Mouse (Mus musculus) brown adipose tissue, adult 24 weeks (tissue): Measurements from ENCODE around the gene Cog5. TPM values are rescaled to one million over a fixed set of nuclear protein-coding genes. Genes with fewer than 3 reads are reported as not detected.

Source experiments
- H3K27ac ChIP-seq: fragments of 200-500 bp; replicated peaks from 2 replicates; pipeline ENCODE4 v1.5.1; 2012; ENCODE audit warnings: low read depth, mild to moderate bottlenecking, low read length
- H3K4me1 ChIP-seq: fragments of 200-500 bp; 2 replicates; pipeline ENCODE4 v1.6.1; 2012; ENCODE audit warnings: low read length, mixed read lengths; ENCODE audit not compliant: control insufficient read depth, insufficient read depth, insufficient read length
- H3K4me3 ChIP-seq: fragments of 200-500 bp; 2 replicates; pipeline ENCODE4 v1.5.1; 2012; ENCODE audit warnings: low read depth, mild to moderate bottlenecking, low read length, moderate library complexity; ENCODE audit not compliant: insufficient read depth
- polyA plus RNA-seq: library from polyadenylated mRNA; stranded (reverse); fragments of >200 nt; gene quantifications from 2 replicates; pipeline ENCODE4 v1.2.4, GENCODE M21; 2012; ENCODE audit not compliant: missing spikeins, insufficient read depth, insufficient read length

The Cog5 gene
- polyA plus RNA-seq, 1 experiment: 15.9 TPM

DNA sequence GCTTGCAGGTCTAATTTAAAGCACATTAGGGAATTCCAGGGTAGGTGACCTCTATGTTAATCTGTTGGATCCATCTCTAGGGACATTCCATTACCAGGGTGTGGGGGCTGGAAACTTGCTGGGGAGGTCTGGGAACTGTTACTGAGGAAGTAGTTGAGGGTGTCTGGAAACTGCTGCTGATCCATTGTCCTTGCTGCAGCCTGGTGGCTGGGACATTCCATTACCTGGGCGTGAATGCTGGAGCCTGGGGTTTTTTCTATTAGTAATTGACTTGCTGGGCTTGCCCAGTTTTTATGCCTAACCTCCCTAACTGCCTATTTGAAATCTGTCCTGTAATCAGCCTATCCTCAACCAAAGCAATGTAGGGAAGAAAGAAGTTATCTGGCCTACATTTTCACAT lies 72.0 kb downstream of the Cog5 start:
- Histone ChIP-seq H3K4me3 (no peak overlapping the region), H3K27ac (no peak overlapping the region), H3K4me1 (no peaks in the 10 kb centered on the region)

DNA sequence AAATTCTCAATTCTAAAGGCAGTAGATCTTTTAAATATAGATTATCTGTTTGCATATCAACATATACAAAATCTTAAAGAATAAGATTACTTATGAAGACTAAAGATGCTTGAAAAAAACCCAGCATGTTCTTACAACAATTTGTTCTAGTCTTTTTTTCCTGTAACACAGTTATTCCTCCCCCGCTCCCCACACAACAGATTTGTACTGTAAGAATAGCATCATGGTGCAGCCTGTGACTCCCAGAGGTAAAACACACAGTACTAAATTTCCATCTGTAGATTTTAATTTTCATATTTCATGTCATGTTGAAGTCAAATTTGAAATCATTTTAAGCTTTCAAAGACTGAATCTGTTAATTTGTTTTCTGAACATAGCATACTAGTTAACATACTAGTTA lies 75.5 kb downstream of the Cog5 start:
- no peak overlapping the region for H3K4me3 ChIP-seq
- H3K4me1 ChIP-seq: no peaks in the 10 kb centered on the region
- H3K27ac ChIP-seq: no peak overlapping the region

DNA sequence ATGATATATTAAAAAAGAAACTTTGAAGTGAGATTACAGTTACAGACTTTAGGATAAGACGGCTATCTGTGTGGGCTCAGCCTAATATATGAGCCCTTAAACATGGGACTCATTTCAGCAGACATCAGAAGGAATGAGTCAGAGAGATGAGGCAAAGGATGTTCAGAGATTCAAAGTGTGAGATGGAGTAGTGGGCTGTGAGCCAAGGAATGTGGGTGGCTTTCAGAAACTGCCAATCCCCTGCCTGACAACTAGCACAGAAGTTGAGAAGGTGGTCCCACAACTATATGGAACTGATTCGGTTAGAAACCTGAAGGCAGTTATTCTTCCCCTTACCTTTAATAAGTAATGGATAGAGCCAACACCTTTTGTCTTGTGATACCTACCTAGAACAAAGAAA lies 79.9 kb downstream of the Cog5 start:
- Histone ChIP-seq H3K4me1 (no peaks in the 10 kb centered on the region), H3K27ac (no peak overlapping the region), H3K4me3 (no peak overlapping the region)

DNA sequence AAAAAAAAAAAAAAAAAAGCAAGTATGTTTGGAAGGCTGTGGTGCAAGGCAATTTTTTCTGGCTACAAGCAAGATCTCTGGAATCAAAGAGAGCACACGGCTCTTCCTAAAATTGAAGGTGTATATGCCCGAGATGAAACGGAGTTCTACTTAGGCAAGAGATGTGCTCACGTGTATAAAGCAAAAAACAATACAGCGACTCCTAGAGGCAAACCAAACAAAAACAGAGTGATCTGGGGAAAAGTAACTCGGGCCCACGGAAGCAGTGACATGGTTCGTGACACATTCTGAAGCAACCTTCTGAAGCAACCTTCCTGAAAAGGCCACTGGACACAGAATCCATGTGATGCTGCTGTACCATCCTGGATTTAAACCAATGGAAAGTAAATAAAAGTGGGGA lies 92.6 kb downstream of the Cog5 start:
- Histone ChIP-seq H3K4me1 (no peaks in the 10 kb centered on the region), H3K27ac (no peak overlapping the region), H3K4me3 (no peak overlapping the region)

DNA sequence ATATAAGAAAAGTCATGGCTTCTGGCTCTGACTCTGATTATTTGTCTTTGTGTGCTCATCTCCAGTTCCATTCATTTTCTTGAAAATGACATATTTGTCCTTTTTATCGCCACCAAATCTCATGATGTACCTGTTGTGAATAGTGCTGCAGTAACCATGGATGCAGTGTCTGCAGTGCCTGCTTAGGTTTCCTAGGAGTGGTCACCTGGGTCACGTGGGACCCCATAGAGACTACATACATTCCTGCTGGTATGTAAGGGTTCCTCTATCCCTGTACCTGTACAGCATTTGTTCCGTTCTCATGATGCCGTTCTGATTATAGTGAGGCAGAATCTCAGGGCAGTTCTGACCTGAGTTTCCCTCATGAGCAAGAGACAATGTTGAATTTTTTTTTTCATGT lies 95.2 kb downstream of the Cog5 start:
- Histone ChIP-seq H3K27ac (no peak overlapping the region), H3K4me3 (no peak overlapping the region), H3K4me1 (no peaks in the 10 kb centered on the region)

DNA sequence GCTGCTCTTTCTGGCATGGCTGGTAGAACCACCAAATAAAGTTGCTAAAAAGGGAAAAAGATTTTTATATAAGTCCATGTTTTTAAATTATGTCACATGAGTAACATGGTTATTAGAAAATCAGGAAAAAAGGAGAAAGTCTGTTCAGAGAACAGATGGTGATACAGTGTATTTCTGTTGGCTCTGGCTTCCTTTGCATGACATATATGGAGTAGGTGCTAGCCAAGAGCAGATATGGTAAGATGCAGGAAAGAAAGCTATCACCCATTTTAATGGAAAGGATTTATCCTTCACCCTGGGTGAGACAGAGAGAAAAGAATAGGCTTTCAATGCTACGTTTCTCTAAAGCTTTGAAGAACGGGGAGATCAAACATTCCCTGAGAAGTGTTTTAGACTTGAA lies 99.8 kb downstream of the Cog5 start:
- Histone ChIP-seq H3K27ac (no peak overlapping the region), H3K4me1 (peaks cover 2% of the 10 kb centered on the region; the same call in 1 of the 2 replicates), H3K4me3 (no peak overlapping the region)

DNA sequence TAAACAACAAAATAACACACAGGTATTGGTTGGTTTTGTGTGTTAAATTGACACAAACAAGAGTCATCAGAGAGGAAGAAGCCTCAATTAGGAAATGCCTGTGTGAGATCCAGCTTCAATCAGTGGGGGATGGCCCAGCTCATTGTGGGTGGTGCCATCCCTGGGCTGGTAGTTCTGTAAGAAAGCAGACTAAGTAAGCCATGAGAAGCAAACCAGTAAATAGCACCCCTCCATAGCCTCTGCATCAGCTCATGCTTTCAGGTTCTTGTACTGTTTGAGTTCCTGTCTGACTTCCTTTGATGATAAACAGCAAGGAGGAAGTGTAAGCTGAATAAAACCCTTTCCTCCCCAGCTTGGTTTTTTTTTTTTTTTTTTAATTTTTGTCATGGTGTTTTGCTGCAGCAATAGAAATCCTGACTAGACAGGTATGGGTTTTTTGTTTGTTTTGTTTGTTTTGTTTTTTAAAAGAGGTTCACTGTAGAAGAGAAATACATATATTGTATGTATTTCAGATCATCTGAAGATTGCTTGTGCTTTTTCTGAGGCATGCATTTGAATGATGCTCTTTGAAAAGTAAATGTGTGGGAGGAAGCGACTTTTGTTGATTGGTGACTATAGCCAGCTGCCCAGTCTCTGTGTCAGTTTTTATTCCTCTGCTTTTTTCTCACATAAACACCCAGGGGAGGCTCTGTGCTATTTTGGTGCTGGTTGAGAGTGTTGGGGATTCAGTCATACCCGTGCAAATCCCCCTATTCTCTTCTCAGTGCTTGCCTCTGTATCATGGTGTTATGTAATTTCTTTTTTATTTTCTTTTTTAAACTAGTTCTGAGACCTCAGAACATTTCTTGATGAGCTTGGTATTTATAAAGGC lies 101.5 kb downstream of the Cog5 start:
- H3K27ac ChIP-seq: no peak overlapping the region
- H3K4me3 ChIP-seq: no peak overlapping the region
- H3K4me1 ChIP-seq: peaks cover 2% of the 10 kb centered on the region; the same call in 1 of the 2 replicates

DNA sequence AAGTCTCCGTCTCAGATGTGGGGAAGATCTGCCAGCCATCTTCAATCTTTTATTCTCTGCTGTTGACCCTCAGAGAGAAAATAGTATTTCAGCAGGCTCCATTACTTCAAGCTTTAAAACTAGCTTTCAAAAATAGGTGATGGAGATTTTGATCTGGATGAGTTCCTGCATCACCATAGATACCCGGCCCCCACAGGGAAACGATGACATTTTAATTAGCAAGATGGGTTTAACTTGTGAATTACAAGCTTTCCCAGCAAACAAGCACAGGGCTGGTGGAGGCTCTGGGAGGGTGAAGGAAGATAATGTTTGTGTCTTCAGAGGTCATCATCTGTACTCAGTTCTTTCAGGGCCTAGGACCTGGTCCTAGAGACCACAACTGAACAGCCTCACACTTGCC lies 118.9 kb downstream of the Cog5 start:
- Histone ChIP-seq H3K4me3 (no peak overlapping the region), H3K27ac (no peak overlapping the region), H3K4me1 (no peaks in the 10 kb centered on the region)

DNA sequence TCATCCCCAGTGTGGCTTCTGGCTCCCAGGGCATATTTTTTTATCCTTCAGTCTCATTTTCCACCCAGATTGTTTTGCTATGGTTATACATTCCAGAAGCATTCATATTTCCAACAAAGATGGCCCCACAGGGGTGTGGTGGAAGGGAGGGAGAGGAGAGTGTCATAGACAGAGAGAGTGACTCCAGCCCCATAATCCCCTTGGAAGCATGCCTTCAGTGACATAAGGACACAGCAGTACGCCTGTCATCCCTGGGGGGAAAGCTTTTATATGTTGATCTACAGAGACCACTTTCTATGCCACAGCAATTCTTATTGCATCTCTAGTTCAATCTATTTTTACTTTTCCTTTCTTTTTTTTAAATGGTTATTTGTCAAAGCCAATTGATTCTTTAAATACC lies 129.6 kb downstream of the Cog5 start:
- no peak overlapping the region for H3K27ac ChIP-seq
- H3K4me3 ChIP-seq: no peak overlapping the region
- H3K4me1 ChIP-seq: no peaks in the 10 kb centered on the region

DNA sequence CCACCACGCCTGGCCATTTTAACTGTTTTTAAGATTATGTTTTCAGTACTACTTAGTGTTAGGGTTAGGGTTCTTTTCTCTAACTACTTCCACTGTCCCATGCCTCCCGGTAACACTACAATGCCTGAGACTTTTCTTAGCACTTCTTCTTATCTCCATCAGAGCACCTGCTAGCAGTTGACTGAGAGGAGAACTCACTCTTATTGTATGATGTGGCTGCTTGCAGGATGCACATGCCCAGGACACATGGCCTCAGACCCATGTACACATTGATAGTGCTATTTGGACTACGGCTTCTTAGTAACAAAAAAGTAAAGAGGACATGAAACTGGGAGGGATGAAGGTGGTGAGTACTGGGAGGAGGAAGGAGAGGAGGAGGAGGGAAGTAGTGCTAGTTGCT lies 133.9 kb downstream of the Cog5 start:
- no peaks in the 10 kb centered on the region for H3K4me1 ChIP-seq
- no peak overlapping the region for H3K27ac ChIP-seq
- H3K4me3 ChIP-seq: no peak overlapping the region

DNA sequence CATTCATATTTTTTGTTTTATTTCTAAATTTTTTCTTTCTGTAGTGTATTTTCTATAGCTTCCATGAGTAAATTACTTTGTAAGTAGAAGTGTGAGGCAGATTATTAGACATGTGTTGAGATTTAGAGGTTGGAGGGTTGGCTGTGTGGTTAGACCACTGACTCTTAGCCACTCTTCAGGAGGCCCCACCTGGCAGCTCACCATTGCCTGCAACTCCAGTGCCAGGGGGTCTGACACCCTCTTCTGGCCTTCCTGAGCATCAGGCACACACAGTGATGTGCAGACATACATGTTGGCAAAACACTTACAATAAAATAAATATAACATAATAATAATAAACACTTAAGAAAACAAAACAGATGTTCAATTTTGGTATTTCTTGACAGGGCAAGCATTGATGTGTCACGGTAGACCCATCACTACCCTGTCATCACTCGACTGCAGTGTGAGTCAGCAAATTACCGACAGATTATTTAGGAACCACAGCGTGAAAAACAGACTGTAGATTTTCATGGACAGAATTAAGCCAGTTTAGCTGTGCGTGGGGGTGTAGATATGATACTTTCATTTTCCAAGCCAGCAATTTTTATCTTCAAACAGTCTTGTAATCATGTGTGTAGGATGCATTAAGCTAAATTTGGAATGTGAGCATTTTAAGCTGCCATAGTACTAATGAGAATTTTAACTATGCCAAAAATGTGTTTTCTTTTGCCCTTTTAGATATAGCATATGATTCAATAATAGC lies 151.9 kb downstream of the Cog5 start:
- Histone ChIP-seq H3K4me3 (no peak overlapping the region), H3K4me1 (no peaks in the 10 kb centered on the region), H3K27ac (no peak overlapping the region)

DNA sequence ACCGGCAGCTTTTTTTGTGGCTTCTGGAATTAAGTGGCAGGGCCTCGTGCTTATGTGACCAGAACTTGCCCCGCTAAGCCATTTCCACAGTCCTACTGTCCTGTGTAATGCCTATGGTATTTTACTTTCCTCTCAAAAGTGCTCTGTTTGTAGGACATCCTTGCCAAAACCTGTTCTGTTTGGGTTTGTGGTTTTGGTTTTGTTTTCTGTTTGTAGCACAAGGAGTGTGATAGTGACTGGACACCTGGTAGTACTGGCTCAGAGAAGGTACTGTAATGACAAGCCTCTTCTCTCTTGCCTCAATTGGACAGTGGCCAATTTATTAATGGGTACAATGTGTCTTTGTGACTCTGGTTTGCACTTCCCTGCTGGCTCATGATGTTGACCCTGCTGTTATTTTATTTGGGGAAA lies 163.4 kb downstream of the Cog5 start:
- Histone ChIP-seq H3K4me3 (no peak overlapping the region), H3K4me1 (no peaks in the 10 kb centered on the region), H3K27ac (no peak overlapping the region)

DNA sequence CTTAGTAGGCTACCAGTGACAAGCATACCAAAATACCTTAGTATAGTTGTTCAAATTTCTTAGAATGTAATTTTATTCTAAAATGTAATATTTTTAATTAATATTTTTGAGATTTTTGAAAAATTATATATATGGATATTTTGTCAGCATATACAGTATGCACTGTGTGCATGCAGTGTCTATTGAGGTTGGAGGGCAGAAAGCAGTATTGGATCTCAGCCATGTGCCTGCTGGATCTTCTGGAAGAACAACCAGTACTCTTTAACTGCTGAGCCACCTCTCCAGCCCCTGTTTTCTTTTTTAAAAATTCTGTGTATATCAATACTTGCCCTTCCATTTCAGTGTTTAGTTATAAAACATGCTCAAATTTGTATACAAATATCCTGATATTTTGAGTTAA lies 164.4 kb downstream of the Cog5 start:
- no peak overlapping the region for H3K27ac ChIP-seq
- H3K4me1 ChIP-seq: no peaks in the 10 kb centered on the region
- no peak overlapping the region for H3K4me3 ChIP-seq

DNA sequence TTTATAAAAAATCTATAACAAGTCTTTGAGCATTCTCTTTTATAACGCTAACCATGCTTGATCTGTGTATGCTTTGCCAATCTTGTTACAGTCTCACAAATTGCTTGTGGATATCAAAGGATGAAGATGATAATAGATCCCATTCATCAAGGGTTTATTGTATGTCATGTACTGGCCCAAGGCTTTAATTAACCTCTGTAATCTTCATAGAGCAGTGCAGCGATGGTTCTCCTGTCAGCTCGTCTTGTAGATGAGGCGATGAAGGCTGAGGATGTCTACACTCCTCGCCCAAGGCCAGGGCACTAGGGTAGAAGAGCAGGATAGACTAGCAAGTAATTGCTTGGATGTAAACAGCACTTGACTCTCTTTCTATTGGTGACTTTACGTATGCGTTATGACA lies 164.9 kb downstream of the Cog5 start:
- H3K4me3 ChIP-seq: no peak overlapping the region
- no peaks in the 10 kb centered on the region for H3K4me1 ChIP-seq
- H3K27ac ChIP-seq: no peak overlapping the region

DNA sequence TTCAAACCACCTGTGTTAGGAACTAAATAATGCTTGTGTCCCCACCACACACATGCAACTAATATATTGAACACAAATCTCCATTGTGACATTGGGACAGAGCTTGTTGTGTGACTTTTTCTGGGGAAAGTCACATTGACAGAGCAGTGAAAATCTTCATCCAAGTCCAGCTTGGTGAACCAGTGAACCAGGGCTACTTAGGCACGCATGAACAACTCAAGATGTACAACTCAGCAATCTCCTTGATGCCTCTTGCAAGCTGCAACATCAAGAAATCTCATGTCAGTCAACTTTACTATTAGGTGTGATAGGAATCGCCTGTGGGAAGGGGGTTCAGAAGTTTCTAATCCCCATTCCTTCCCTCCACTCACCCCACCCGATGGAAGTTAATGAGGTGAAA lies 169.0 kb downstream of the Cog5 start:
- no peak overlapping the region for H3K4me3 ChIP-seq
- no peak overlapping the region for H3K27ac ChIP-seq
- 0 out of 2 replicates have a peak, but pooled peaks cover 2% of the 10 kb centered on the region for H3K4me1 ChIP-seq

DNA sequence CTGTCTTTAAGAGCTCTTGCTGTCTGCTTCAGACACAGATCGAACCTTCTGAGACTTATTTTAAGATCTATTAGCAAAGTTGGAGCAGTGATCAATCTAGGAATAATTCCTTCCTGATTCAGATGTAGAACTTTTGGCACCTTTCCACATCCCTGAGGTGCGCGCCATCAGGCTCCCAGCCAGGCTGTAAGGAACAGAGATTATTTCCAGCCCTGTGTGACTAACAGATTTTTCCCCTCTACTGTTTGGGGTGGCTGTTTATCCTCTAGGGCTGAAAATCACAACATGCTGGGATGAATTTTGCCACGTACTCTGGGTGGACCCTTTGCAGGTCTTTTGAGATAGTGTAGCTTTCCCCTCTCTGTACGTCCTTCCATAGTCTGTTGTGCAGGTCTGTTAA lies 170.2 kb downstream of the Cog5 start:
- Histone ChIP-seq H3K4me3 (no peak overlapping the region), H3K4me1 (0 out of 2 replicates have a peak, but pooled peaks cover 2% of the 10 kb centered on the region), H3K27ac (no peak overlapping the region)
